Mouse (Mus musculus) E14TG2a.4 (cell line): ENCODE measurements at regions not wholly inside any gene's neighbourhood (a gene's known extent, or its start where the extent isn't known, plus 50 kb on each side); places are given as distances from the start of the nearest gene placed in this dataset.

Source experiments
- H3K27me3 ChIP-seq: 2 replicates; pipeline ENCODE4 v1.6.1; 2014; ENCODE audit warnings: low read length, control low read depth; ENCODE audit not compliant: insufficient read depth
- H3K36me3 ChIP-seq: 2 replicates; pipeline ENCODE4 v1.6.1; 2014; ENCODE audit warnings: low read length, control low read depth; ENCODE audit not compliant: insufficient read depth
- H3K4me1 ChIP-seq: replicated peaks from 2 replicates; pipeline ENCODE4 v1.6.1; 2014; ENCODE audit warnings: low read depth, low read length, control low read depth
- H3K4me3 ChIP-seq: replicated peaks from 2 replicates; pipeline ENCODE4 v1.5.1; 2014; ENCODE audit warnings: mild to moderate bottlenecking, low read length
- H3K9me3 ChIP-seq: 2 replicates; pipeline ENCODE4 v1.6.1; 2014; ENCODE audit warnings: low read length, control low read depth
- CTCF ChIP-seq: conservative IDR thresholded peaks from 2 replicates; pipeline ENCODE4 v1.5.1; 2014; ENCODE audit warnings: low read length
- NANOG ChIP-seq: IDR thresholded peaks from 2 replicates; pipeline ENCODE4 v1.6.1; 2014; ENCODE audit warnings: borderline replicate concordance, low read length, mixed read lengths
- POU5F1 ChIP-seq: IDR thresholded peaks from 2 replicates; pipeline ENCODE4 v1.6.1; 2014; ENCODE audit warnings: low read length, borderline replicate concordance

DNA sequence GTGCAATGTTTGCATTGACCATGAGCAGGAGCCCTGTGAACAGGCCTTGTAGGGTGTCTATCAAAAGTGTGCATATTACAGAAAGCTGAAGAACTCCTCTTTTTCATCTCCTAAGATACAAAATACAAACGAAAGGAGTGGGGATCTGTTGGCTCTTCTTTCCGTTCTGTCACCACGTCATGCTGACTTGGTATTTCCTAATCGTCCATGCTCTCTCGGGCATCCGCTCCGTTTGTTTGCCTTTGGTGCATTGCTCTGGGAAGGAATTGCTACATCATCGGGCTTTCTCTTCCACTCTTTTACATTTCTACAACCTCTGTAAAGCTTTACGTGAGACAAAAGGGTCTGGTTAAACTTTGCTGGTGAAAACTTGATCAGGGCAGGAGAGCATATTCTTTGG is 581.2 kb upstream of the Nr5a2 start:
- Histone ChIP-seq H3K27me3 (no peaks in the 10 kb centered on the region), H3K4me1 (no peaks in the 10 kb centered on the region), H3K4me3 (no peak overlapping the region), H3K9me3 (no peaks in the 10 kb centered on the region), H3K36me3 (no peaks in the 10 kb centered on the region)
- TF ChIP-seq NANOG (no peak), CTCF (no peak), POU5F1 (no peak)

DNA sequence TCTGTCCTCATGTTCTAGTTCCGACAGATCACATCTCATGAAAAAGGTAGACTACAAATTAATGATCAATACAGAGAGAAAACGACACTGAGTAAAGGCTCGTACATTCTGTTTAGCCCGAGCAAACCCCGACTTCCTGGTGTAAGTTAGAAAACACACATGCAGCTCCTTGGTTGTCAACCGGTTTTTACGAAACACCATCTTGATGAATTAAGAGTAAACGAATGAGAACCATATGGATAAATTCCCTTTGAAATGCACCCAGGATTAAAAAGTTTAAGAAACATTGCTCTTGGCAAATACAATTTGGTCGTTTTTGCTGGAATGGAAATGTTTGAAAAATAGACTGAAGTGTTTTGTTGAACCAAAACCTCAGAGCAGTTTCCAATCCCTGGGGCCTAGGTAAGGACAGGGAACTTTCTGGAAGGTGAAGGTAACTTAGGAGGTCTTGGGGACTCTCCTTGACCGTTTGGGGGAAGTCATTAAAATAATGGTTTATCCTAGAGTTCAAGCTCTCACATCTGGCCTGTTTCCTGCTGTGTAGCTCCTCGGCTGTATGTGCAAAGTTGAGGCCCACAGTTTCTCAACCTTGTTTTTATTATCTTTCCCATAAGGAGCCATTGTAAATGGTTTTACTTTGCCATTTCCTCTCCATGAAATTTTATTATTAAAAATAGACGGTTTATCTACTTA is 579.3 kb upstream of the Nr5a2 start:
- Histone ChIP-seq H3K36me3 (no peaks in the 10 kb centered on the region), H3K9me3 (no peaks in the 10 kb centered on the region), H3K4me1 (no peaks in the 10 kb centered on the region), H3K27me3 (no peaks in the 10 kb centered on the region), H3K4me3 (no peak overlapping the region)
- no peak for TF ChIP-seq POU5F1

DNA sequence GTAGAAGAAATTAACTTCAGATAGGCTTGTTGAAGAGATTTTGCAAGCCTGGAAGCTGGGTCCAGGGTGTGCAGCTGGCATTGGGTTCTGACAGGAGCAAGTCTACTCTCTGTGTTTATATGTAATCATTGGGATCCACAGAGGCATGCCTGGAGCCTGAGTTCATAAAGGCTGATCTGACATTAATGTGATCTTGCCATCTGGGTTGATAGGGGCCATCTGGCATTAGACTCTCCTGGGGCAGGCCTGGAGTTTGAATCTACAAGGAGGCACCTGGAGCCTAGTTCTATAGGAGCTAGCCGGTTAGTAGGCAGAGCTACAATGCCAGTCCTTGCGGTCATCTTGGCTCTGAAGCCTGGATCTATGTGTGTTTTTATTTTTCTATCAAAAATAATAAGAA is 554.5 kb upstream of the Nr5a2 start:
- TF ChIP-seq POU5F1 (no peak), NANOG (no peak), CTCF (no peak)
- no peaks in the 10 kb centered on the region for H3K27me3 ChIP-seq

GRCm38 (mm10) chr1:137503704-137504422 is 543.6 kb upstream of the Nr5a2 start:
- no peak for TF ChIP-seq POU5F1
- no peak for TF ChIP-seq CTCF
- no peak for TF ChIP-seq NANOG
- H3K27me3 ChIP-seq = no peaks in the 10 kb centered on the region
- H3K9me3 ChIP-seq = 0 out of 2 replicates have a peak, but pooled peaks cover 2% of the 10 kb centered on the region
- H3K36me3 ChIP-seq = no peaks in the 10 kb centered on the region
- H3K4me1 ChIP-seq = no peaks in the 10 kb centered on the region
- no peak overlapping the region for H3K4me3 ChIP-seq

More for the DNA sequence above, 554.5 kb upstream of the Nr5a2 start:
- Histone ChIP-seq H3K4me1 (no peaks in the 10 kb centered on the region), H3K9me3 (no peaks in the 10 kb centered on the region), H3K4me3 (no peak overlapping the region), H3K36me3 (no peaks in the 10 kb centered on the region)

- no peaks in the 10 kb centered on the region for H3K4me1 ChIP-seq
- no peak overlapping the region for H3K4me3 ChIP-seq
- no peaks in the 10 kb centered on the region for H3K36me3 ChIP-seq
- no peaks in the 10 kb centered on the region for H3K27me3 ChIP-seq
- no peak for TF ChIP-seq NANOG
- TF ChIP-seq CTCF = no peak
- TF ChIP-seq POU5F1 = no peak
- H3K9me3 ChIP-seq = no peaks in the 10 kb centered on the region
These were observed 528.0 kb upstream of the Nr5a2 start for GRCm38 (mm10) chr1:137488226-137488625.

GRCm38 (mm10) chr1:137478459-137478858 is 518.2 kb upstream of the Nr5a2 start:
- no peak overlapping the region for H3K4me3 ChIP-seq
- H3K4me1 ChIP-seq = no peaks in the 10 kb centered on the region
- H3K36me3 ChIP-seq = no peaks in the 10 kb centered on the region
- H3K9me3 ChIP-seq = no peaks in the 10 kb centered on the region
- TF ChIP-seq NANOG (no peak), POU5F1 (no peak), CTCF (no peak)
- no peaks in the 10 kb centered on the region for H3K27me3 ChIP-seq

DNA sequence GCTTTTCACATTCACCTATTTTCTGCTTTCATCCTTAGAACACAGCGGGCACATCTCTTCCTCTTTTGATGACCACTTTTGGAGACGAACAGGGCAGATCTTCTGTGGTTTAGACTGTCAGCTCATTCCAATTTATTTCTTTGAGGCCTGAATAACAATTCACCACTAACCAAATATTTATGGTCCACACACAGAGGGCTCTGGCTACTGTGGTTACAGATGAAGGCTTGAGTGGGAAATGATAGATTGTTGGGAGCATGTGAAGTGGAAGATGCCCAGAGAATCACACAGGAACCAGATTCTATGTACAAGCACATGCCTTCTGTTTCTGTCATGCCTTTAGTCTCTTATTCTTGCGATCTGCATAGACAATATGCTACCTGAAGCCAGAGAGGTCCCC is 517.0 kb upstream of the Nr5a2 start:
- Histone ChIP-seq H3K9me3 (no peaks in the 10 kb centered on the region), H3K4me3 (no peak overlapping the region), H3K36me3 (no peaks in the 10 kb centered on the region), H3K27me3 (no peaks in the 10 kb centered on the region), H3K4me1 (no peaks in the 10 kb centered on the region)
- TF ChIP-seq POU5F1 = no peak
- TF ChIP-seq CTCF = no peak
- TF ChIP-seq NANOG = no peak

DNA sequence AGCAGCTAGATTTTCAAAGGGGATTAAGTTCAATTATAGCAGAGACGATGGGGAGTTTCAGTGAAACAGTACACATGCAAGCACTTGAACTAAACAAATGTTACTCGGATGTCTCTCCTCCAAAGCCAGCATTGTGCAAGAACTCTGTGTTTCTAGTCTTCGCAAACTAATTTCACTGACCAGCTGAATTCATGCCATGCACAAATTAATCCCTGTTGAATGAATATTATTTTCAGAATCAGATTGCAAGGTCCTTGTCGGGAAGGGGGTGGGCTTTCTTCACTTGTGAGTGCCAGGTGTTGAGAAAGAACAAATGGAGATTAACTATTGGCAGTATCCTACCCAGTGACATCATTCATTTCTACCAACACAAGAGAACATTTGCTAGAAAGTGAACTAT is 514.6 kb upstream of the Nr5a2 start:
- H3K27me3 ChIP-seq = no peaks in the 10 kb centered on the region
- H3K4me1 ChIP-seq = no peaks in the 10 kb centered on the region
- TF ChIP-seq CTCF (no peak), POU5F1 (no peak), NANOG (no peak)
- no peaks in the 10 kb centered on the region for H3K9me3 ChIP-seq
- H3K36me3 ChIP-seq = no peaks in the 10 kb centered on the region
- H3K4me3 ChIP-seq = no peak overlapping the region
